Mouse (Mus musculus) forebrain, postnatal 0 days (tissue): ENCODE data around the gene Fam184b. TPM values are rescaled to one million over a fixed set of nuclear protein-coding genes. Genes with fewer than 3 reads are reported as not detected.

Experiments used
- ATAC-seq: fragments of 200-750 bp; cut with Nextera tagmentation; 2 replicates; pipeline ENCODE4 v1.8.0; 2017; ENCODE audit warnings: mild to moderate bottlenecking, moderate library complexity
- DNase-seq: peaks from one replicate; pipeline ENCODE4 v3.0.0-alpha.2; 2015
- H3K27ac ChIP-seq: fragments of 300-500 bp; sonication (generic); 2 replicates; pipeline ENCODE4 v1.5.1; 2014; ENCODE audit warnings: low read depth, mild to moderate bottlenecking, antibody characterized with exemption, low read length, moderate library complexity, mixed read lengths
- H3K27me3 ChIP-seq: fragments of 300-500 bp; sonication (generic); 2 replicates; pipeline ENCODE4 v1.6.1; 2014; ENCODE audit warnings: mild to moderate bottlenecking, low read length, mixed read lengths; ENCODE audit not compliant: insufficient read depth
- H3K36me3 ChIP-seq: fragments of 300-500 bp; sonication (generic); 2 replicates; pipeline ENCODE4 v1.6.1; 2014; ENCODE audit warnings: mild to moderate bottlenecking, moderate library complexity; ENCODE audit not compliant: insufficient read depth
- H3K4me1 ChIP-seq: fragments of 300-500 bp; sonication (generic); 2 replicates; pipeline ENCODE4 v1.6.1; 2014; ENCODE audit warnings: antibody characterized with exemption; ENCODE audit not compliant: insufficient read depth
- H3K4me2 ChIP-seq: fragments of 300-500 bp; sonication (generic); 2 replicates; pipeline ENCODE4 v1.6.1; 2014; ENCODE audit warnings: low read depth, mild to moderate bottlenecking, moderate library complexity
- H3K4me3 ChIP-seq: fragments of 300-500 bp; sonication (generic); 2 replicates; pipeline ENCODE4 v1.5.1; 2014; ENCODE audit warnings: low read depth, low read length, mixed read lengths
- H3K9ac ChIP-seq: fragments of 300-500 bp; sonication (generic); 2 replicates; pipeline ENCODE4 v1.6.1; 2014; ENCODE audit warnings: mild to moderate bottlenecking
- H3K9me3 ChIP-seq: fragments of 300-500 bp; sonication (generic); 2 replicates; pipeline ENCODE4 v1.6.1; 2016; ENCODE audit warnings: low read length
- CTCF ChIP-seq: sonication (generic); IDR thresholded peaks from 2 replicates; pipeline ENCODE4 v1.5.1; 2016; ENCODE audit warnings: antibody characterized with exemption, control low read depth, low read depth
- WGBS: fragments of 180-500 bp; shearing (Covaris S2); extraction: QIAGEN DNeasy Blood & Tissue Kit; methylation state at CpG from one replicate; pipeline ENCODE4 v1.1.7; 2014; 5-methylcytosine and 5-hydroxymethylcytosine counted together
- polyA plus RNA-seq: library from polyadenylated mRNA; unstranded; fragments of >200 nt; fragmentation: Nextera tagmentation; extraction: Ambion mirVana; gene quantifications from 2 replicates; pipeline ENCODE4 v1.2.1, GENCODE M21; 2015
- total RNA-seq: library from RNA; depleted of rRNA; stranded (reverse); fragments of >200 nt; gene quantifications from 2 replicates; pipeline ENCODE4 v1.2.3, GENCODE M21; 2014; rRNA removed

Gene Fam184b
- total RNA-seq (8.5 and 8.9 TPM in 2 replicates), polyA plus RNA-seq (5.7 and 8.0 TPM in 2 replicates)

- 1% methylated on average over 48 of the region's 48 CpGs for WGBS
- H3K27ac ChIP-seq = peak within 1 kb of the TSS; percentile 60
- no peaks in the 10 kb centered on the region for H3K27me3 ChIP-seq
- peak; percentile 21; the same call in 1 of the 2 replicates for TF ChIP-seq CTCF
- H3K36me3 ChIP-seq = no peaks in the 10 kb centered on the region
- peak within 1 kb of the TSS; percentile 56 for H3K4me3 ChIP-seq
- peak within 1 kb of the TSS; percentile 72 for H3K4me2 ChIP-seq
- peak; percentile 86 for DNase-seq
- H3K4me1 ChIP-seq = 0 out of 2 replicates have a peak, but pooled peaks cover 5% of the 10 kb centered on the region
- peak within 1 kb of the TSS; percentile 66 for H3K9ac ChIP-seq
- H3K9me3 ChIP-seq = no peaks in the 10 kb centered on the region
- peak; percentile 95 for ATAC-seq
These were observed at the start of gene Fam184b for GRCm38 (mm10) chr5:45638806-45639714. Gene Fam184b, minus strand, starts transcription at chr5:45639614.

- H3K4me1 ChIP-seq = no peaks in the 10 kb centered on the region
- no peaks in the 10 kb centered on the region for H3K27me3 ChIP-seq
- H3K4me2 ChIP-seq = no peak overlapping the region
- TF ChIP-seq CTCF = no peak
- H3K9ac ChIP-seq = no peak overlapping the region
- 83% methylated on average over 4 of the region's 4 CpGs for WGBS
- no peaks in the 10 kb centered on the region for H3K36me3 ChIP-seq
- no peaks in the 10 kb centered on the region for H3K9me3 ChIP-seq
- no peak overlapping the region for H3K4me3 ChIP-seq
- no peak for DNase-seq
- H3K27ac ChIP-seq = no peak overlapping the region
- ATAC-seq = no peak
These were observed 49.7 kb upstream of the Fam184b start for GRCm38 (mm10) chr5:45689152-45689551.

- Histone ChIP-seq H3K4me3 (no peak overlapping the region), H3K4me2 (no peak overlapping the region), H3K27ac (no peak overlapping the region), H3K36me3 (no peaks in the 10 kb centered on the region), H3K9me3 (no peaks in the 10 kb centered on the region), H3K27me3 (no peaks in the 10 kb centered on the region), H3K9ac (no peak overlapping the region), H3K4me1 (no peaks in the 10 kb centered on the region)
- no peak for ATAC-seq
- DNase-seq = no peak
- no peak for TF ChIP-seq CTCF
- 93% methylated on average over 3 of the region's 3 CpGs for WGBS
These were observed 46.8 kb upstream of the Fam184b start for GRCm38 (mm10) chr5:45686223-45686622.

- H3K9ac ChIP-seq = no peak overlapping the region
- H3K36me3 ChIP-seq = no peaks in the 10 kb centered on the region
- H3K4me3 ChIP-seq = no peak overlapping the region
- no peak for DNase-seq
- H3K27ac ChIP-seq = no peak overlapping the region
- no peaks in the 10 kb centered on the region for H3K9me3 ChIP-seq
- no peaks in the 10 kb centered on the region for H3K4me1 ChIP-seq
- H3K27me3 ChIP-seq = no peaks in the 10 kb centered on the region
- ATAC-seq = no peak
- no peak for TF ChIP-seq CTCF
- 95% methylated on average over 2 of the region's 2 CpGs for WGBS
- no peak overlapping the region for H3K4me2 ChIP-seq
These were observed 45.8 kb upstream of the Fam184b start for GRCm38 (mm10) chr5:45685243-45685642.

- Histone ChIP-seq H3K36me3 (no peaks in the 10 kb centered on the region), H3K27me3 (no peaks in the 10 kb centered on the region), H3K4me1 (no peaks in the 10 kb centered on the region), H3K4me3 (no peak overlapping the region), H3K4me2 (no peak overlapping the region), H3K9me3 (no peaks in the 10 kb centered on the region), H3K27ac (no peak overlapping the region), H3K9ac (no peak overlapping the region)
- WGBS = 94% methylated on average over 1 of the region's 1 CpGs
- TF ChIP-seq CTCF = no peak
- DNase-seq = no peak
- ATAC-seq = no peak
These were observed 44.0 kb upstream of the Fam184b start for GRCm38 (mm10) chr5:45683388-45683787.

GRCm38 (mm10) chr5:45679955-45680354, 40.5 kb upstream of the Fam184b start:
- no peaks in the 10 kb centered on the region for H3K27me3 ChIP-seq
- no peak for ATAC-seq
- H3K36me3 ChIP-seq = no peaks in the 10 kb centered on the region
- H3K4me1 ChIP-seq = no peaks in the 10 kb centered on the region
- no peak overlapping the region for H3K4me3 ChIP-seq
- TF ChIP-seq CTCF = no peak
- no peak overlapping the region for H3K9ac ChIP-seq
- H3K9me3 ChIP-seq = no peaks in the 10 kb centered on the region
- no peak overlapping the region for H3K27ac ChIP-seq
- DNase-seq = no peak
- no peak overlapping the region for H3K4me2 ChIP-seq

GRCm38 (mm10) chr5:45677639-45678038, 38.2 kb upstream of the Fam184b start:
- no peak for TF ChIP-seq CTCF
- no peaks in the 10 kb centered on the region for H3K27me3 ChIP-seq
- no peaks in the 10 kb centered on the region for H3K36me3 ChIP-seq
- DNase-seq (no peak), ATAC-seq (no peak)
- 84% methylated on average over 4 of the region's 4 CpGs for WGBS
- H3K4me3 ChIP-seq = no peak overlapping the region
- no peaks in the 10 kb centered on the region for H3K9me3 ChIP-seq
- H3K9ac ChIP-seq = no peak overlapping the region
- no peak overlapping the region for H3K27ac ChIP-seq
- no peaks in the 10 kb centered on the region for H3K4me1 ChIP-seq
- H3K4me2 ChIP-seq = no peak overlapping the region
